Mouse (Mus musculus) forelimb bud, embryonic 11.5 days (tissue): ENCODE data around the gene Abcb9.

Source experiments
- DNase-seq: peaks from one replicate; pipeline ENCODE4 v3.0.0-alpha.2; 2012; ENCODE audit warnings: low read depth, low spot score

Abcb9 gene

GRCm38 (mm10) chr5:124095596-124096232 lies at the start of gene Abcb9:
Gene Abcb9, minus strand, starts transcription at chr5:124095798.
- DNase-seq = peak; percentile 76

GRCm38 (mm10) chr5:124138066-124138465 lies 42.5 kb upstream of the Abcb9 start:
- no peak for DNase-seq

- DNase-seq = no peak
Measured at GRCm38 (mm10) chr5:124134261-124134660, 38.7 kb upstream of the Abcb9 start.

- DNase-seq = no peak
Measured at GRCm38 (mm10) chr5:124125093-124125492, 29.5 kb upstream of the Abcb9 start.

- DNase-seq = no peak
Measured at GRCm38 (mm10) chr5:124122357-124122756, 26.8 kb upstream of the Abcb9 start.

GRCm38 (mm10) chr5:124119204-124119603 lies 23.6 kb upstream of the Abcb9 start:
- DNase-seq = no peak

- peak; percentile 79 for DNase-seq
Measured at GRCm38 (mm10) chr5:124115990-124116845, 20.6 kb upstream of the Abcb9 start, which contains the start of gene Arl6ip4. Gene Arl6ip4, plus strand, starts transcription at chr5:124116089.

- DNase-seq = no peak
Measured at GRCm38 (mm10) chr5:124115531-124115930, 19.9 kb upstream of the Abcb9 start.

GRCm38 (mm10) chr5:124114276-124115025 lies 18.9 kb upstream of the Abcb9 start:
- no peak for DNase-seq

- peak; percentile 36 for DNase-seq
Measured at GRCm38 (mm10) chr5:124113030-124113429, 17.4 kb upstream of the Abcb9 start.

GRCm38 (mm10) chr5:124112531-124112930 lies 16.9 kb upstream of the Abcb9 start:
- DNase-seq = no peak

GRCm38 (mm10) chr5:124111742-124112497 lies 16.3 kb upstream of the Abcb9 start, which contains the start of gene Ogfod2:
Gene Ogfod2, plus strand, starts transcription at chr5:124112297.
- peak; percentile 97 for DNase-seq

- DNase-seq = peak; percentile 53
Measured at GRCm38 (mm10) chr5:124111077-124111741, 15.6 kb upstream of the Abcb9 start.

GRCm38 (mm10) chr5:124103552-124103951 lies 8.0 kb upstream of the Abcb9 start:
- DNase-seq = no peak

- DNase-seq = no peak
Measured at GRCm38 (mm10) chr5:124103020-124103419, 7.4 kb upstream of the Abcb9 start.

- no peak for DNase-seq
Measured at GRCm38 (mm10) chr5:124102326-124102725, 6.7 kb upstream of the Abcb9 start.

GRCm38 (mm10) chr5:124100128-124101044 lies 4.8 kb upstream of the Abcb9 start:
- DNase-seq = no peak

- no peak for DNase-seq
Measured at GRCm38 (mm10) chr5:124098923-124099322, 3.3 kb upstream of the Abcb9 start.

GRCm38 (mm10) chr5:124095077-124095581 lies 469 bp downstream of the Abcb9 start:
- DNase-seq = no peak
